Mouse (Mus musculus): ENCODE data around the gene Tubgcp6.

- TF ChIP-seq CTCF (IDR thresholded peaks at IDR 0.05; ENCODE audit: low read depth, low read length) (no peak), EP300 (IDR thresholded peaks at IDR 0.05; ENCODE audit: insufficient read depth, low read depth, low read length) (no peak), POLR2A (IDR thresholded peaks at IDR 0.05; ENCODE audit: insufficient read depth, low read length) (no peak)
Measured at GRCm38 (mm10) chr15:89060811-89061460, 62.0 kb downstream of the Tubgcp6 start.

All from ES-Bruce4 (cell line).